Mouse (Mus musculus) thymus, adult 2 months (tissue): ENCODE results near the gene Trio.

ENCODE experiments used
- CTCF ChIP-seq: fragments of 200-500 bp; IDR thresholded peaks from 2 replicates; pipeline ENCODE4 v1.5.1; 2012; ENCODE audit warnings: mild to moderate bottlenecking, control low read depth, low read length, moderate library complexity, borderline replicate concordance; ENCODE audit not compliant: control insufficient read depth, poor library complexity, insufficient read depth; ENCODE audit errors: extremely low read depth
- POLR2A ChIP-seq: fragments of 200-500 bp; IDR thresholded peaks from 2 replicates; pipeline ENCODE4 v1.6.1; 2012; ENCODE audit warnings: mild to moderate bottlenecking, low read length, control low read depth, moderate library complexity; ENCODE audit not compliant: control insufficient read depth, poor library complexity, insufficient read depth; ENCODE audit errors: extremely low read depth

DNA sequence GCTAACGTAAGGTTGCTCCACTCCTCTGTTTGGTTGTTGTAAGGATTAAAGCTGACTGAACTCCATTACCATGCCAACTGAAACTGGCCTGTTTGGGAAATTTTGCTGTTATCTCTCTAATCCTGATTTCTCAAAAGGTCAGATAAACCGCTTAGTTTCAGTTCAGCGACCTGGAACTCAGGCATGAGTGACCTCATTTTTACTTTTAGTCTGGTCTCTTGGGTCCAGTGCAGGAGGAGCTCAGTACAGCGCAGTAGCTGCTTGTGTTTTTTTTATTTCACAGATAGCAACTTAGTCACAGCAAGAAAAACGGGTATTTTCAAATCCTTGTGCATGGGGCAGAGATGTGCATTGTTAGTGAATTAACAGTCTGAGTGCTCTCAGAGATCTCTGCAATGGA lies 31.9 kb upstream of the Trio start:
- no peak for TF ChIP-seq CTCF
- no peak for TF ChIP-seq POLR2A
